Mouse (Mus musculus) midbrain, embryonic 10.5 days (tissue): ENCODE data around the gene Vax1. TPM values are rescaled to one million over a fixed set of nuclear protein-coding genes. Genes with fewer than 3 reads are reported as not detected.

Source experiments
- DNase-seq: peaks from one replicate; pipeline ENCODE4 v3.0.0-alpha.2; 2017; ENCODE audit warnings: low spot score
- H3K27ac ChIP-seq: fragments of 300-500 bp; sonication (generic); replicated peaks from 2 replicates; pipeline ENCODE4 v1.5.1; 2016; ENCODE audit warnings: mild to moderate bottlenecking
- H3K27me3 ChIP-seq: fragments of 300-500 bp; sonication (generic); 2 replicates; pipeline ENCODE4 v1.6.1; 2016; ENCODE audit warnings: low read depth, mild to moderate bottlenecking; ENCODE audit not compliant: poor library complexity, severe bottlenecking
- H3K36me3 ChIP-seq: fragments of 300-500 bp; sonication (generic); 2 replicates; pipeline ENCODE4 v1.6.1; 2016; ENCODE audit warnings: mild to moderate bottlenecking, moderate library complexity
- H3K4me1 ChIP-seq: fragments of 300-500 bp; sonication (generic); 2 replicates; pipeline ENCODE4 v1.6.1; 2016
- H3K4me3 ChIP-seq: fragments of 300-500 bp; sonication (generic); 2 replicates; pipeline ENCODE4 v1.5.1; 2016; ENCODE audit warnings: mild to moderate bottlenecking, moderate library complexity
- H3K9me3 ChIP-seq: fragments of 300-500 bp; sonication (generic); replicated peaks from 2 replicates; pipeline ENCODE4 v1.6.1; 2016; ENCODE audit warnings: mild to moderate bottlenecking
- WGBS: fragments of 180-500 bp; shearing (Covaris S2); methylation state at CpG from one replicate; pipeline ENCODE4 v1.1.7; 2016; 5-methylcytosine and 5-hydroxymethylcytosine counted together
- polyA plus RNA-seq: library from polyadenylated mRNA; unstranded; fragments of >200 nt; fragmentation: Nextera tagmentation; extraction: Ambion mirVana; gene quantifications from 2 replicates; pipeline ENCODE4 v1.2.1, GENCODE M21; 2016

The Vax1 gene
- polyA plus RNA-seq, 1 experiment from 2014 or later, result 0.11 TPM

- Histone ChIP-seq H3K4me1 (peaks cover 17% of the 10 kb centered on the region), H3K4me3 (no peak overlapping the region), H3K36me3 (no peaks in the 10 kb centered on the region), H3K27ac (no peak overlapping the region), H3K27me3 (peaks cover 45% of the 10 kb centered on the region), H3K9me3 (no peaks in the 10 kb centered on the region)
- WGBS, result 87% methylated on average over 8 of the region's 8 CpGs
- DNase-seq, result no peak
Observed at GRCm38 (mm10) chr19:59128531-59129204, 41.2 kb downstream of the Vax1 start.

DNA sequence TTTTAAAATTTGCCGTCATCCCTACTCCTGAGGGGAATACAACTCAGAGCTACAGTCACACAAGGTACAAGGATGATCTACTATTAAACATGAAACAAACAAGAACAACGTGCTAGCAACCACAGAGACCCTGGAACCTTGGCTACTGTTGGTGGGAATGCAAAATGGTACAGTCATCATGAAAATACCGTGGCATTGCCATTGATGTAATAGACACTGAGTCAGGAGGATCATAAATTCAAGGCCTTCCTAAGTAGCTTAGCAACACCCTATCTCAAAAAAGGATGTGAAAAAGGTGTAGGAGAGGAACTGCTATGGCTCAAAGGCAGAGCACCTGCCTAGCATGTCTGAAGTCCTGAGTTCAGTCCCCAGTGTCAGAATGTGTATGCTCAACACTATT is 42.4 kb downstream of the Vax1 start:
- H3K4me3 ChIP-seq, result no peak overlapping the region
- WGBS, result 92% methylated on average over 3 of the region's 3 CpGs
- H3K4me1 ChIP-seq, result peaks cover 5% of the 10 kb centered on the region
- no peak for DNase-seq
- H3K9me3 ChIP-seq, result no peaks in the 10 kb centered on the region
- H3K27ac ChIP-seq, result no peak overlapping the region
- H3K27me3 ChIP-seq, result peaks cover 40% of the 10 kb centered on the region
- no peaks in the 10 kb centered on the region for H3K36me3 ChIP-seq

Other genes starting within 250 kb of the Vax1 start
- 0.43 and 0.54 TPM in 2 replicates for gene Eno4, start 226.6 kb downstream of the Vax1 start, polyA plus RNA-seq
- gene Hspa12a, start 226.4 kb downstream of the Vax1 start, polyA plus RNA-seq, result 10.8 and 15.3 TPM in 2 replicates
- 0.75 and 1.4 TPM in 2 replicates for gene Shtn1, start 94.0 kb downstream of the Vax1 start, polyA plus RNA-seq
- not detected in 2 replicates for gene Kcnk18, start 49.2 kb upstream of the Vax1 start, polyA plus RNA-seq
- 12.4 and 15.4 TPM in 2 replicates for gene Slc18a2, start 90.8 kb upstream of the Vax1 start, polyA plus RNA-seq
- gene Rps12-ps3, start 152.2 kb upstream of the Vax1 start, polyA plus RNA-seq, result 4.5 and 17.0 TPM in 2 replicates
- 8.1 and 8.5 TPM in 2 replicates for gene Pdzd8, start 175.7 kb upstream of the Vax1 start, polyA plus RNA-seq